Mouse (Mus musculus) liver, embryonic 15.5 days (tissue): Measurements from ENCODE around the gene Gm3752. TPM values are rescaled to one million over a fixed set of nuclear protein-coding genes. Genes with fewer than 3 reads are reported as not detected.
"Not testable (repeated sequence)": the region's sequence is repeated elsewhere in the genome, so short reads cannot be mapped to it uniquely, and the experiment has no call there.

Source experiments
- ATAC-seq: fragments of 200-750 bp; cut with Nextera tagmentation; 2 replicates; pipeline ENCODE4 v1.8.0; 2017; ENCODE audit warnings: moderate number of reproducible peaks, mild to moderate bottlenecking, moderate library complexity; ENCODE audit not compliant: insufficient read depth
- H3K27ac ChIP-seq: fragments of 300-500 bp; sonication (generic); replicated peaks from 2 replicates; pipeline ENCODE4 v1.5.1; 2015; ENCODE audit warnings: mild to moderate bottlenecking, inconsistent platforms
- H3K27me3 ChIP-seq: fragments of 300-500 bp; sonication (generic); 2 replicates; pipeline ENCODE4 v1.6.1; 2015; ENCODE audit warnings: mild to moderate bottlenecking, inconsistent platforms
- H3K36me3 ChIP-seq: fragments of 300-500 bp; sonication (generic); replicated peaks from 2 replicates; pipeline ENCODE4 v1.6.1; 2015; ENCODE audit warnings: moderate library complexity, mild to moderate bottlenecking, inconsistent platforms
- H3K4me1 ChIP-seq: fragments of 300-500 bp; sonication (generic); replicated peaks from 2 replicates; pipeline ENCODE4 v1.6.1; 2015; ENCODE audit warnings: inconsistent platforms
- H3K4me2 ChIP-seq: fragments of 300-500 bp; sonication (generic); 2 replicates; pipeline ENCODE4 v1.6.1; 2015; ENCODE audit warnings: moderate library complexity, mild to moderate bottlenecking, inconsistent platforms
- H3K4me3 ChIP-seq: fragments of 300-500 bp; sonication (generic); replicated peaks from 2 replicates; pipeline ENCODE4 v1.5.1; 2015; ENCODE audit warnings: mild to moderate bottlenecking, inconsistent platforms
- H3K9ac ChIP-seq: fragments of 300-500 bp; sonication (generic); 2 replicates; pipeline ENCODE4 v1.6.1; 2015; ENCODE audit warnings: moderate library complexity, mild to moderate bottlenecking, inconsistent platforms
- H3K9me3 ChIP-seq: fragments of 300-500 bp; sonication (generic); replicated peaks from 2 replicates; pipeline ENCODE4 v1.6.1; 2016; ENCODE audit warnings: inconsistent platforms
- WGBS: fragments of 180-500 bp; shearing (Covaris S2); methylation state at CpG from one replicate; pipeline ENCODE4 v1.1.7; 2015; ENCODE audit warnings: mixed read lengths; ENCODE audit not compliant: insufficient replicate concordance; 5-methylcytosine and 5-hydroxymethylcytosine counted together
- polyA plus RNA-seq: library from polyadenylated mRNA; unstranded; fragments of >200 nt; fragmentation: Nextera tagmentation; extraction: Ambion mirVana; gene quantifications from 2 replicates; pipeline ENCODE4 v1.2.1, GENCODE M21; 2015

Gm3752 gene
- not detected in 2 replicates for polyA plus RNA-seq

DNA sequence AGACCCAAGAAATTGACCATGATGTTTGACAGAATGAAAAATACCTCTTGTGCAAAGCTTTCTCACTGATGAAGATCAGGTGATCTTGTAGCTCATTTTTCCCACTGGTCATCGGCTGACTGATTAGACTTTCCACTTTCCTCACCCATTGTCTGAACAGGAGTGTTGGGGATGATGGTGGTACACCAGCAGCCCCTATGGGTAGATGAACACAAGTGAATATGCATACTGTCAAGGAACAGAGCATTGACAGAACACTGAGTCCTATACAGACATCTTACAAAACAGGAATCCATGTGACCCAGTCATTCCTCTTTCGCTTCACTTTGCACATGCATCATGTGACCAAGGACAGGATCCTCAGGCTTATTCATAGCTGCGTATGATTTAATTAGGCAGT lies at the start of gene Gm3752:
Gene Gm3752 (minus strand): TSS at position 101 of the 400 bp plus-strand sequence.
- H3K36me3 ChIP-seq, H3K4me2 ChIP-seq, H3K4me1 ChIP-seq, ATAC-seq, H3K4me3 ChIP-seq, H3K9me3 ChIP-seq, H3K27ac ChIP-seq, H3K27me3 ChIP-seq, H3K9ac ChIP-seq: not testable (repeated sequence)
- 52% methylated on average over 1 of the region's 3 CpGs for WGBS

DNA sequence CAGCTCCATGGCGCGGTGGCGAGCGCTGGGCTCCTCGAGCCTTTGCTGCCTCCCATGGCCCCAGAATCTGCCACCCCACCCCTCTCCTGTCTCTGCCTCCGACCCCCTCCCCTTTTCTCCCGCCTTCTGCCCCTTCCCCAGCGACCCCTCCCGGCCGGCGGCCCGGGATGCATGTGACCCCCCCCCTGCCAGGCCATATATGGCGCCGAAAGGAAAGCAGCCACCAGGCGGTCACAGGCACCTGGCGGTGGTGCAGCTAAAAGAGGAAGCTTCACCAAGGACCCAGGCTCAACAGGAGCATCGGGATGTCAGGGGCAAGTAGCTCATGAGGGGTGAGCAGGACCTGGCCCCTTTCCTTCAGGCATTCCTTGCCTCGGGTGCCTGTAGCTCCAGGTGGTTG lies 5.2 kb upstream of the Gm3752 start:
- not testable (repeated sequence) for H3K9ac ChIP-seq, H3K9me3 ChIP-seq, ATAC-seq, H3K4me1 ChIP-seq, H3K27ac ChIP-seq, H3K4me3 ChIP-seq, H3K27me3 ChIP-seq, H3K4me2 ChIP-seq, H3K36me3 ChIP-seq
- 0% methylated on average over 13 of the region's 18 CpGs for WGBS

- not testable (repeated sequence) for H3K4me2 ChIP-seq, H3K27me3 ChIP-seq, H3K27ac ChIP-seq, ATAC-seq, H3K36me3 ChIP-seq, H3K4me1 ChIP-seq, H3K9me3 ChIP-seq, H3K4me3 ChIP-seq, H3K9ac ChIP-seq
- WGBS: no CpG with 5 or more reads among the region's 2 CpGs
Observed at GRCm38 (mm10) chr14:7450817-7451216, 32.7 kb downstream of the Gm3752 start, which contains the start of gene Gm3755. Gene Gm3755, minus strand, starts transcription at chr14:7450917.

- H3K9me3 ChIP-seq, H3K36me3 ChIP-seq, H3K27me3 ChIP-seq, H3K4me1 ChIP-seq, H3K9ac ChIP-seq, ATAC-seq, H3K4me3 ChIP-seq, H3K27ac ChIP-seq, H3K4me2 ChIP-seq: not testable (repeated sequence)
- WGBS: 41% methylated on average over 2 of the region's 2 CpGs
Observed at GRCm38 (mm10) chr14:7422496-7422895, 61.1 kb downstream of the Gm3752 start.

Other genes with a start within 250 kb of the Gm3752 start
- gene Gm3727, start 219.0 kb downstream of the Gm3752 start, polyA plus RNA-seq: not detected in 2 replicates
- gene Gm3739, start 168.7 kb downstream of the Gm3752 start, polyA plus RNA-seq: not detected in 2 replicates
- gene Gm5797, start 151.4 kb downstream of the Gm3752 start, polyA plus RNA-seq: not detected in 2 replicates
- not detected in 2 replicates for gene Gm8374, start 118.6 kb downstream of the Gm3752 start, polyA plus RNA-seq
- gene Gm3755, start 32.8 kb downstream of the Gm3752 start, polyA plus RNA-seq: 0.12 TPM in 1 of 2 replicates, not detected in the other
- gene Gm3558, start 84.8 kb upstream of the Gm3752 start, polyA plus RNA-seq: 0.07 TPM in 1 of 2 replicates, not detected in the other
- not detected in 2 replicates for gene Gm10338, start 111.8 kb upstream of the Gm3752 start, polyA plus RNA-seq
- not detected in 2 replicates for gene Gm10128, start 160.2 kb upstream of the Gm3752 start, polyA plus RNA-seq